ENCODE assay signal across 8 mouse cellular contexts in the genomic region with DNA sequence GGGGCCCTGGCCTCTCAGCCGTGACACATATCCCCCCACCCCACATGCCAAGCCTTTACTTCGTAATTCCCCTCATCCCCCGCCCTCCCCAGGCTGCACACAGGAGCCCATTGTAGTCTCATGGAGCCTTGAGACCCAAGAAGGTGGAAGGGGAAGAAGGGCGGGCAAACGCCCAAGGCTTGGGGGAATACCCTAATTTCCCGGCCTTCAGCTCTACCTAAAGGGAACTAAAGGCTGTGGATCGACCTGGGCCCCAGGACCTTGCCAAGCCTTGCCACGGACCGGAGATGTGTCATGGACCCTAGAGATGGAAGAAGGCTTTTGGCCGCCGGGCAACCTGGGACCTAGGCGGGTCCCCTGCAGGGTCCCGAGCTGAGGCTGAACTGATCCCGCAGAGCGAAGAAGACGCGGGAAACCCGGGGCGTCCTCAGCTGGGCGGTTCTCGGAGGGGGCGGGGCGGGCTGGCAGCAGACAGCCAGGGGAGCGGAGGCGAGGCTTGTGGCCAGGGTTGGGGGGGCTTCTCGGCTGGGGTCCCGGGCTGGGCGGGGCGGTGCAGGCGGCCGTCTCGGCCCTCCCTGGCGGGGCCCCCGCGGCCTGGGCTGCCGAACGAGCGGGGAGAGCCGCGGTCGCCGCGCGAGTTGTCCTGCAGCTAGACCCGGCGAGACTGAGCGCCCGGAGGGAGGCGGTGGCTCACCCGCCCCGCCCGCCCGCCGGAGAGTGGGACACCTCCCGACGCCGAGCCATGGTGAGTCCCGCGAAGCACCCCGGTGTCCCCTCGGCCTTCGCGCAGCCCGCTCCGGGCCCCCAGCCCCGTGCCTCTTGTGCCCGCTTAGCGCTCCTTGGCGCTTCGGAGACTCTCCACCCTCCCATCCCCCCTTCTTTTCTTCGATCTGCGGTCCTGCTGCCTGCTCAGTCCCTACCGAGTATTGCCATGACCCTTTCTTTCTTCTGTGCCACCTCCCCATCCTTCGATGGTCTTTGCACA. TPM values are rescaled to one million over a fixed set of nuclear protein-coding genes. Genes with fewer than 3 reads are reported as not detected.
DNase-seq lines count a peak whose midpoint lies in the region; ATAC-seq lines count a peak whose summit lies in the region.

A gene (plus strand): TSS at position 473 of the 985 bp plus-strand sequence.

- H3K27me3 ChIP-seq in embryonic facial prominence, embryonic 12.5 days = no peaks in the 10 kb centered on the region
- no peaks in the 10 kb centered on the region for H3K27me3 ChIP-seq in kidney, embryonic 14.5 days (ENCODE audit: control insufficient read depth, insufficient read depth, low read length)
- H3K27me3 ChIP-seq in liver, embryonic 13.5 days = peaks cover 9% of the 10 kb centered on the region; the same call in 1 of the 2 replicates

- H3K36me3 ChIP-seq in embryonic facial prominence, embryonic 12.5 days = peaks cover 25% of the 10 kb centered on the region
- peaks cover 21% of the 10 kb centered on the region for H3K36me3 ChIP-seq in kidney, embryonic 14.5 days (ENCODE audit: control insufficient read depth, insufficient read depth, low read length)
- H3K36me3 ChIP-seq in liver, embryonic 13.5 days = peaks cover 13% of the 10 kb centered on the region

- peak within 1 kb of the TSS; percentile 72 for H3K4me3 ChIP-seq in embryonic facial prominence, embryonic 12.5 days
- peak within 1 kb of the TSS; percentile 66 for H3K4me3 ChIP-seq in kidney, embryonic 14.5 days (ENCODE audit: low read length)
- peak within 1 kb of the TSS; percentile 73 for H3K4me3 ChIP-seq in liver, embryonic 13.5 days (replicated peaks)

- peak within 1 kb of the TSS; percentile 81 for H3K9ac ChIP-seq in embryonic facial prominence, embryonic 12.5 days
- peak within 1 kb of the TSS; percentile 82 for H3K9ac ChIP-seq in kidney, embryonic 14.5 days (ENCODE audit: low read depth, low read length)
- peak within 1 kb of the TSS; percentile 81 for H3K9ac ChIP-seq in liver, embryonic 13.5 days

- peak; percentile 87 for ATAC-seq in embryonic facial prominence, embryonic 12.5 days (ENCODE audit: insufficient number of reproducible peaks, insufficient read depth, low FRiP score, low TSS enrichment)
- peak; percentile 87 for ATAC-seq in kidney, embryonic 14.5 days (ENCODE audit: low FRiP score, low TSS enrichment)
- ATAC-seq in liver, embryonic 13.5 days (ENCODE audit: low read depth) = peak; percentile 63

- peak within 1 kb of the TSS; percentile 98 for H3K27ac ChIP-seq in embryonic facial prominence, embryonic 12.5 days
- H3K27ac ChIP-seq in kidney, embryonic 14.5 days (ENCODE audit: low read depth, low read length) = peak within 1 kb of the TSS; percentile 70
- H3K27ac ChIP-seq in liver, embryonic 13.5 days = peak within 1 kb of the TSS; percentile 91

- peak within 1 kb of the TSS; percentile 73 for H3K4me2 ChIP-seq in embryonic facial prominence, embryonic 12.5 days (replicated peaks)
- H3K4me2 ChIP-seq in kidney, embryonic 14.5 days (replicated peaks; ENCODE audit: low read depth, low read length) = peak within 1 kb of the TSS; percentile 80
- H3K4me2 ChIP-seq in liver, embryonic 13.5 days = peak within 1 kb of the TSS; percentile 97

- DNase-seq in CD4-positive helper T cell, adult 2 months (ENCODE audit: low read depth, low spot score) = peak; percentile 39
- peak; percentile 82 for DNase-seq in adrenal gland, postnatal 25 days
- peak; percentile 75 to 78 for DNase-seq in heart, adult 9 months (ENCODE audit: low spot score in 2 of 2)
- DNase-seq in liver, embryonic 13.5 days = peak; percentile 55
- DNase-seq in naive thymus-derived CD4-positive, alpha-beta T cell, adult 2 months (ENCODE audit: low read depth) = peak; percentile 49
- DNase-seq in testis, postnatal 10 days (ENCODE audit: low spot score) = peak; percentile 92

- WGBS in embryonic facial prominence, embryonic 12.5 days = under 1% methylated on average over 45 of the region's 74 CpGs
- 0% methylated on average over 47 of the region's 74 CpGs for WGBS in kidney, embryonic 14.5 days
- under 1% methylated on average over 74 of the region's 74 CpGs for WGBS in liver, embryonic 13.5 days (ENCODE audit: insufficient replicate concordance)

- no peaks in the 10 kb centered on the region for H3K9me3 ChIP-seq in embryonic facial prominence, embryonic 12.5 days
- no peaks in the 10 kb centered on the region for H3K9me3 ChIP-seq in kidney, embryonic 14.5 days (ENCODE audit: control insufficient read depth, low read length)
- H3K9me3 ChIP-seq in liver, embryonic 13.5 days (replicated peaks) = no peaks in the 10 kb centered on the region

- peaks cover 30% of the 10 kb centered on the region for H3K4me1 ChIP-seq in embryonic facial prominence, embryonic 12.5 days
- peaks cover 25% of the 10 kb centered on the region for H3K4me1 ChIP-seq in kidney, embryonic 14.5 days (ENCODE audit: control insufficient read depth, insufficient read depth, low read length)
- H3K4me1 ChIP-seq in liver, embryonic 13.5 days (replicated peaks) = peaks cover 62% of the 10 kb centered on the region

RNA-seq across cellular contexts. Expression of the gene that starts here (rescaled TPM):
- 55.7 and 59.3 TPM in 2 replicates for total RNA-seq in adrenal gland, postnatal 25 days (2021)
- polyA plus RNA-seq in embryonic facial prominence, embryonic 12.5 days (2016; fragmentation: Nextera tagmentation; extraction: Ambion mirVana) = 204 and 214 TPM in 2 replicates
- polyA plus RNA-seq in kidney, embryonic 14.5 days (2014; fragmentation: Nextera tagmentation; extraction: Ambion mirVana) = 72.4 and 74.9 TPM in 2 replicates
- 16.5 and 19.7 TPM in 2 replicates for polyA plus RNA-seq in liver, embryonic 13.5 days (2015; fragmentation: Nextera tagmentation; extraction: Ambion mirVana)

Comparison
In these comparisons a context has a peak if more than half of its experiments do, and no peak if none do; other contexts are left out.
1. Peak in every context shown above with its lines: DNase-seq, ATAC-seq, H3K4me3 ChIP-seq and H3K27ac ChIP-seq.
2. DNase-seq: peak in every context shown above with its lines; median percentile 92 in testis, postnatal 10 days; 82 in adrenal gland, postnatal 25 days; 76 in heart, adult 9 months; 55 in liver, embryonic 13.5 days; 49 in naive thymus-derived CD4-positive, alpha-beta T cell, adult 2 months; 39 in CD4-positive helper T cell, adult 2 months.